Mouse (Mus musculus): ENCODE data around the gene 2300009A05Rik.

Gene 2300009A05Rik

GRCm38 (mm10) chr9:63360410-63360809, 38.6 kb downstream of the 2300009A05Rik start:
- no peak for TF ChIP-seq GATA4 (IDR thresholded peaks at IDR 0.05; ENCODE audit: insufficient replicate concordance, low read length)

- TF ChIP-seq GATA4 (IDR thresholded peaks at IDR 0.05; ENCODE audit: insufficient replicate concordance, low read length) = no peak
These were observed 40.0 kb downstream of the 2300009A05Rik start for GRCm38 (mm10) chr9:63359016-63359415.

GRCm38 (mm10) chr9:63356721-63357120, 42.3 kb downstream of the 2300009A05Rik start:
- TF ChIP-seq GATA4 (IDR thresholded peaks at IDR 0.05; ENCODE audit: insufficient replicate concordance, low read length) = no peak

- TF ChIP-seq GATA4 (IDR thresholded peaks at IDR 0.05; ENCODE audit: insufficient replicate concordance, low read length) = no peak
These were observed 42.8 kb downstream of the 2300009A05Rik start for GRCm38 (mm10) chr9:63356278-63356677.

DNA sequence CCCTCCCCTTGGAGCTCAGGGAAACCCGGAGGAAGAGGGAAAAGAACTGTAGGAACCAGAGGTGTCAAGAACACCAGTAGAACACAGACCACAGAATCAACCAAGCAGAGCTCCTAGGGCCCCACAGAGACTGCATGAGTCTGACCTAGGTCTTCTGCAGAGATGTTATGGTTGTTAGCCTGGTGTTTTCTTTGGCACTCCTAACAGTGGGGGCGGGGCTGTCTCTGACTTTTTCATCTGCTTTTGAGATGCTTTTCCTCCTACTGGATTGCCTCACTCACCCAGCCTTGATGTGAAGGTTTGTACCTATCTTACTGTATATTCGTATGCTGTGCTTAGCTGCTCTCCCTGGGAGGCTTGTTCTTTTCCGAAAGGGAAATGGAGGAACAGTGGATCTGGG, 44.9 kb downstream of the 2300009A05Rik start:
- no peak for TF ChIP-seq GATA4 (IDR thresholded peaks at IDR 0.05; ENCODE audit: insufficient replicate concordance, low read length)

DNA sequence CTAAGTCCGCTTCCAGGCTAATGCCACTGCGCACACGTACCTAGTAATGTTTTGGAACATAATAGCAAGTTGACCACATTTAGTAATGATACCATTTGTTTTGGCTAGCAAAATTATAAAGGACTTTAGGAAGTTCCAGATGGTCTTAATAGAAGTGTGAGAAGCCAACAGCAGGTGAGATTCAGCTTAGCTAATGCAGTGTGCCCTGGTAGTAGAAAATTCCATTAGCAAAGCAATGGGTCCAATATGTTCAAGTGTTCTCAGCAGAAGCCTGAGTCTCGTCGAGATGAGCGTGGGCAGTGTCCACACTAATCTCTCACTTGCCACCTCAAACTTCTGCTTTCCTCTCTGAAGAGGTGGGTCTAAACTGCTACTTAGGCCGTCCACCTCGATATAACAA, 49.0 kb downstream of the 2300009A05Rik start:
- TF ChIP-seq GATA4 (IDR thresholded peaks at IDR 0.05; ENCODE audit: insufficient replicate concordance, low read length) = no peak

- TF ChIP-seq GATA4 (IDR thresholded peaks at IDR 0.05; ENCODE audit: insufficient replicate concordance, low read length) = no peak
These were observed 49.8 kb downstream of the 2300009A05Rik start for GRCm38 (mm10) chr9:63349241-63349640.

- TF ChIP-seq GATA4 (IDR thresholded peaks at IDR 0.05; ENCODE audit: insufficient replicate concordance, low read length) = no peak
These were observed 50.9 kb downstream of the 2300009A05Rik start for GRCm38 (mm10) chr9:63348146-63348545.

GRCm38 (mm10) chr9:63346029-63346428, 53.0 kb downstream of the 2300009A05Rik start:
- TF ChIP-seq GATA4 (IDR thresholded peaks at IDR 0.05; ENCODE audit: insufficient replicate concordance, low read length) = no peak
